Mouse (Mus musculus) limb, embryonic 14.5 days (tissue): ENCODE data around the gene Zfp622. TPM values are rescaled to one million over a fixed set of nuclear protein-coding genes. Genes with fewer than 3 reads are reported as not detected.

Source experiments
- ATAC-seq: fragments of 200-750 bp; cut with Nextera tagmentation; 2 replicates; pipeline ENCODE4 v1.8.0; 2017; ENCODE audit warnings: low read depth, moderate number of reproducible peaks, moderate TSS enrichment; ENCODE audit not compliant: low FRiP score
- DNase-seq: peaks from one replicate; pipeline ENCODE4 v3.0.0-alpha.2; 2015; ENCODE audit warnings: low spot score
- H3K27ac ChIP-seq: fragments of 300-500 bp; sonication (generic); replicated peaks from 2 replicates; pipeline ENCODE4 v1.5.1; 2014; ENCODE audit warnings: low read depth, mild to moderate bottlenecking, low read length, moderate library complexity, mixed read lengths
- H3K27me3 ChIP-seq: fragments of 300-500 bp; sonication (generic); 2 replicates; pipeline ENCODE4 v1.6.1; 2014; ENCODE audit warnings: low read length, mixed read lengths; ENCODE audit not compliant: control insufficient read depth, insufficient read depth
- H3K36me3 ChIP-seq: fragments of 300-500 bp; sonication (generic); 2 replicates; pipeline ENCODE4 v1.6.1; 2014; ENCODE audit warnings: mild to moderate bottlenecking, low read length, moderate library complexity, mixed read lengths; ENCODE audit not compliant: control insufficient read depth, insufficient read depth
- H3K4me1 ChIP-seq: fragments of 300-500 bp; sonication (generic); 2 replicates; pipeline ENCODE4 v1.6.1; 2014; ENCODE audit warnings: antibody characterized with exemption, low read length, mixed read lengths; ENCODE audit not compliant: control insufficient read depth, insufficient read depth
- H3K4me2 ChIP-seq: fragments of 300-500 bp; sonication (generic); replicated peaks from 2 replicates; pipeline ENCODE4 v1.6.1; 2014; ENCODE audit warnings: low read depth, mild to moderate bottlenecking, low read length, moderate library complexity; ENCODE audit not compliant: severe bottlenecking
- H3K4me3 ChIP-seq: fragments of 300-500 bp; sonication (generic); replicated peaks from 2 replicates; pipeline ENCODE4 v1.5.1; 2014; ENCODE audit warnings: low read length
- H3K9ac ChIP-seq: fragments of 300-500 bp; sonication (generic); 2 replicates; pipeline ENCODE4 v1.6.1; 2014; ENCODE audit warnings: mild to moderate bottlenecking, low read depth, low read length, moderate library complexity; ENCODE audit not compliant: severe bottlenecking
- H3K9me3 ChIP-seq: fragments of 300-500 bp; sonication (generic); 2 replicates; pipeline ENCODE4 v1.6.1; 2016; ENCODE audit warnings: low read length; ENCODE audit not compliant: control insufficient read depth
- POLR2A ChIP-seq: fragments of 200-500 bp; IDR thresholded peaks from 2 replicates; pipeline ENCODE4 v1.8.0; 2012; ENCODE audit warnings: inconsistent platforms, mild to moderate bottlenecking, moderate library complexity, borderline replicate concordance; ENCODE audit not compliant: insufficient read depth, insufficient read length; ENCODE audit errors: extremely low read depth
- WGBS: fragments of 180-500 bp; shearing (Covaris S2); extraction: QIAGEN DNeasy Blood & Tissue Kit; methylation state at CpG from one replicate; pipeline ENCODE4 v1.1.7; 2014; 5-methylcytosine and 5-hydroxymethylcytosine counted together
- microRNA-seq: library from miRNA; unstranded; fragments of <30 nt; microRNA quantifications from one replicate; pipeline ENCODE4, GENCODE M21; 2016
- polyA plus RNA-seq, 2 experiments: library from polyadenylated mRNA; depleted of rRNA in 1 of 2; stranded (reverse) in 1 of 2; unstranded in 1 of 2; fragments of >200 nt; fragmentation: Nextera tagmentation in 1 of 2; extraction: Ambion mirVana in 1 of 2; gene quantifications; 2 replicates each; pipeline versions ENCODE4 v1.2.1 to v1.2.3; 2012 to 2014

Gene Zfp622
- polyA plus RNA-seq, 2 experiments: 27.8 to 34.5 TPM

DNA sequence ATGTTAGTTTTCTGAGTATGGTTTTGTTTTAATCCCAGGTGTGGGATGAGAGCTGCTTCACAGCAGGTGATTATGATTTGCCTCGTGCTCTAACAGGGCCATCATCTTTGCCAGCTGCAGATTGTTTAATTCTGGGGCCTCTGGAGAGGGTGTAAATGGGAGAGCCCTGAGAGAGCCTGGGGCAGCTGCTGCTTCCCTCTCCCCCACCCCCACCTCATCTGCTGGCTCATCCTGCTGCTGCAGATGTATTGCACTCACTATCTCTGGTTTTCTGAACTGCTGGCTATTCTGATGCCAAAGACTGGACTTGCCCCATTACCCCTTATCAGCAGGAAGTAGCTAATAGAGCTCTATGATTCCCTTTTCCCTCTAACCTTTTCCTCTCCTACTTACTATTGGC lies 56.4 kb downstream of the Zfp622 start:
- H3K27me3 ChIP-seq: no peaks in the 10 kb centered on the region
- no peaks in the 10 kb centered on the region for H3K4me1 ChIP-seq
- no peaks in the 10 kb centered on the region for H3K9me3 ChIP-seq
- no peak overlapping the region for H3K4me3 ChIP-seq
- no peak for ATAC-seq
- no peak overlapping the region for H3K27ac ChIP-seq
- no peak for DNase-seq
- no peak for TF ChIP-seq POLR2A
- H3K4me2 ChIP-seq: no peak overlapping the region
- 20% methylated on average over 1 of the region's 1 CpGs for WGBS
- no peaks in the 10 kb centered on the region for H3K36me3 ChIP-seq
- no peak overlapping the region for H3K9ac ChIP-seq

DNA sequence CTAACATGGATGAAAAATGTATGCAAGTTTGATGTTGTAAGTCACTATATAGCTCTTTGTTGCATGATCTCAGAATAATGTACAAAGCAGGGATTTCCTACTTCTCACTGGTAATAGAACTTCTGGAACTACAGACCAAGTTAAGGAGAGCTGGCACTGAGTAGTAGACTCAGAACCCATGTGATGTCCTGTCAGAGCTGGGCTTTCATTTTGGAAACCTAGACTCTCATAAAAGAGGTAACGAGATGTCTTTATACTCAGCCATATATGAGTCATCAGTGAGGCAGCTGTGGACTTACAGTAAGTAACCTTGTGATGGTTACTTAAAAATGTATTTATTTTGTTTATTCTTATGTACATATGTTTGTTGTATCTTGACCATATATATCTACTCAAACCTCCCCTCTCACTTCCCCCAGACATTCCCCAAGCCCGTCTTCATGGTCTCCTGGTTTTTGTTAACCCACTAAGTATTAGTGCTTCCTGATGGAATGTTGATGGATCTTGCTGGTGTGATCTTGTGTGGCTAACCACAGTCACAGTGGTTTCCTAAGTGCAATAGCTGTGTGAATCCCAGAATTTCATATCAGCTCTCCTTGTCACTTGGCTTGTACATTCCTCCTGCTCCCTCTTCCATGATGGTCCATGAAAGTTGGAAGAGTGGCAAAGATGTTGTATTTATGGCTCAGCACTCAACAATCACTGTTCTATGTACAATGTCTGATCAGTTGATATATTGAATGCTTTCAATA lies 57.2 kb downstream of the Zfp622 start:
- no peak overlapping the region for H3K9ac ChIP-seq
- no peaks in the 10 kb centered on the region for H3K4me1 ChIP-seq
- no peak overlapping the region for H3K27ac ChIP-seq
- H3K4me3 ChIP-seq: no peak overlapping the region
- 68% methylated on average over 2 of the region's 2 CpGs for WGBS
- no peaks in the 10 kb centered on the region for H3K36me3 ChIP-seq
- H3K9me3 ChIP-seq: no peaks in the 10 kb centered on the region
- DNase-seq (no peak), ATAC-seq (no peak)
- H3K4me2 ChIP-seq: no peak overlapping the region
- H3K27me3 ChIP-seq: no peaks in the 10 kb centered on the region
- TF ChIP-seq POLR2A: no peak

Small RNA genes within 50 kb of the gene (microRNA-seq; reads per million reads assigned to microRNA genes)
- gene Mir7212: not detected

Other genes with a start within 250 kb of the Zfp622 start
- 2.3 and 2.5 TPM in 2 replicates for gene Retreg1, start 141.2 kb upstream of the Zfp622 start, polyA plus RNA-seq (2012; rRNA removed)
- gene Retreg1, start 141.2 kb upstream of the Zfp622 start, polyA plus RNA-seq (2014; fragmentation: Nextera tagmentation; extraction: Ambion mirVana): 4.2 and 4.4 TPM in 2 replicates